Mouse (Mus musculus): Measurements from ENCODE around the gene Grn. TPM values are rescaled to one million over a fixed set of nuclear protein-coding genes. Genes with fewer than 3 reads are reported as not detected.

The Grn gene
- polyA plus RNA-seq (2012; rRNA removed) (120 and 135 TPM in 2 replicates), polyA plus RNA-seq (2014; fragmentation: Nextera tagmentation; extraction: Ambion mirVana) (118 and 133 TPM in 2 replicates)

DNA sequence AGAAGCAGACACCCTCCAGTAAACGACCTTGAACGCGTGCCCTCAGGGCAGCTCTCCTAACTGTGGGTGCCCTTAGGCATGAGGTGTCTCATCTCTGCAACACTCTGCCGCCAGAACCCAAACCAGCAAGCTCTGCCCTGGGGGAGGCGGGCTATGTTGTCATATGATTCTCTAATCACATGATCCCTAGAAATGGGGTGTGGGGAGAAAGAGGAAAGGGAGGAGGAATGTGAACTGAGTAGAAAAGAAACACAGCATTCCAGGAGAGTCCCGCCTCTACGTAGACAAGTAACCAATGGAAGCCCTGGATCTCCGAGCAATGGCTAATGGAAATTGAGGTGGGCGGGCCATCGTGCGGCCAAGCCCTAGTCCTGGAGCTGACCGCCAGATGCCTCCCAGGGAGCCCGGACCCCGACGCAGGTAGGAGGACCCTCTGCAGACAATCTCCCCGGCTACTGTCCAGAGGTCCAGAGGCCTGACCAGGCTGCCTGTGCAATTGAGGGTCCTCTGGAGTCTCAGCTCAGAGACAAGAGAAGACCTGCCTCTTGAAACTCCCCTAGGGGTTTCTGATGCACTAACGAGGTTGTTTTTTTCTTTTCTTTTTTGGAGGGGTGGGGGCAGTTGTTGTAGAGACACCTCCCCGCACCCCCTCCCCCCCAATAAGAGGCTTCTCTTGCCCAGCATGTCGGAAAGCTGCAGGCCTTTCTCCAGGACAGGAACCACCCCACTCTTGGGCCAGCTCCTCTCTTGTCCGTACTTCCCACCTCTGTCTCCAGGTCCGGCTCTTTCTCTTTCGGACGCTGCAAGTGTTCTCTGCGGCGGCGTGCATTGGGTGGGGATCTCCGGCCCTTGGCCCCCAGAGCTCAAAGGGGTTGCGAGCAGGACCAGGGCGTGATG is at the start of gene Grn:
Grn (plus strand) TSS at position 195 of the 897 bp plus-strand sequence.
- H3K27ac ChIP-seq (replicated peaks; ENCODE audit: low read depth, low read length), result peak within 1 kb of the TSS; percentile 67
- no peak for TF ChIP-seq POLR2A (IDR thresholded peaks at IDR 0.05; ENCODE audit: borderline replicate concordance, extremely low read depth, insufficient read depth, insufficient read length)
- peak within 1 kb of the TSS; percentile 63 for H3K4me3 ChIP-seq (replicated peaks; ENCODE audit: low read length)
- peak within 1 kb of the TSS; percentile 86 for H3K4me2 ChIP-seq (replicated peaks; ENCODE audit: low read depth, low read length, severe bottlenecking)
- H3K27me3 ChIP-seq (ENCODE audit: control insufficient read depth, insufficient read depth, low read length), result no peaks in the 10 kb centered on the region
- peak; percentile 95 for ATAC-seq (ENCODE audit: low FRiP score, low read depth)
- H3K9me3 ChIP-seq (ENCODE audit: control insufficient read depth, low read length), result no peaks in the 10 kb centered on the region
- peaks cover 9% of the 10 kb centered on the region for H3K4me1 ChIP-seq (ENCODE audit: control insufficient read depth, insufficient read depth, low read length)
- H3K36me3 ChIP-seq (ENCODE audit: control insufficient read depth, insufficient read depth, low read length), result peaks cover 24% of the 10 kb centered on the region
- peak; percentile 98 for DNase-seq (ENCODE audit: low spot score)
- WGBS, result under 1% methylated on average over 29 of the region's 29 CpGs
- peak within 1 kb of the TSS; percentile 49 for H3K9ac ChIP-seq (ENCODE audit: low read depth, low read length, severe bottlenecking)

DNA sequence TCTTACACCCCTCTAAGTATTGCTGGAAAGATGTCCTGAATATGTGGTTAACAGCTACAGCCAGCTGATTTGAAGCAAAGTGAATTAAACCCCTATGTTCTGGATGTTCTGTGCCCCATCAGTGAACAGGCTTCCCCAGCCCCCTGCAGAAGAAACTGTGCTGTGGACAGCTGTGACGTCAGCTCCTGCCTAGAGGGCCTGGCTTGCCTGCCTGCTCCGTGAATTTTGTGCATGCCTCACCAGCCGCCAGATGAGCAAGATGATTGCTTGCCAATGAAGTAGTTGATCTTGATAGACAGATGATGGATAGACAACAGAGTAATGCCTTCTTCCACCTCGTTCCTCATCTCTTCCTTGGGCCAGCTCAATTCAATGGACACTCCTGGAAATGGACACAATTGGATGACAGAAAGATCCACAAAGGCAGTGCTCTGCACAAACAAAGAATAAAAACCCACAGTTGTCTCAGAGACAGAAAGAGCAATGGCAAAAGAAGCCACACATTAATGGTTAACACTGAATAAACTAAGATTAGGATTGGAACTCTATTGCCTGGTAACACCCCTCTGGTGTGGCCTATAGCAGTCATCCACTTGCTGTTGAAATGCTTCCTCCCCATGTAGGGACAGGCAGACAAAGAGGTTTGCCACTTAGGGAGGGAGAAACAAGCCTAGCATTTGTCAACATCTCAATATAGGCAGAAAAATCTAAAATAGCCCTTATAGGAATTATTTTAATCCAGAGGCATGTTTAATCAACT is 48.6 kb upstream of the Grn start:
- Histone ChIP-seq H3K9ac (ENCODE audit: low read depth, low read length, severe bottlenecking) (no peak overlapping the region), H3K4me3 (replicated peaks; ENCODE audit: low read length) (no peak overlapping the region), H3K27ac (replicated peaks; ENCODE audit: low read depth, low read length) (no peak overlapping the region), H3K27me3 (ENCODE audit: control insufficient read depth, insufficient read depth, low read length) (no peaks in the 10 kb centered on the region), H3K9me3 (ENCODE audit: control insufficient read depth, low read length) (no peaks in the 10 kb centered on the region), H3K4me2 (replicated peaks; ENCODE audit: low read depth, low read length, severe bottlenecking) (no peak overlapping the region), H3K36me3 (ENCODE audit: control insufficient read depth, insufficient read depth, low read length) (no peaks in the 10 kb centered on the region), H3K4me1 (ENCODE audit: control insufficient read depth, insufficient read depth, low read length) (no peaks in the 10 kb centered on the region)
- TF ChIP-seq POLR2A (IDR thresholded peaks at IDR 0.05; ENCODE audit: borderline replicate concordance, extremely low read depth, insufficient read depth, insufficient read length), result no peak
- ATAC-seq (ENCODE audit: low FRiP score, low read depth) (no peak), DNase-seq (ENCODE audit: low spot score) (no peak)
- WGBS, result 44% methylated on average over 4 of the region's 4 CpGs

DNA sequence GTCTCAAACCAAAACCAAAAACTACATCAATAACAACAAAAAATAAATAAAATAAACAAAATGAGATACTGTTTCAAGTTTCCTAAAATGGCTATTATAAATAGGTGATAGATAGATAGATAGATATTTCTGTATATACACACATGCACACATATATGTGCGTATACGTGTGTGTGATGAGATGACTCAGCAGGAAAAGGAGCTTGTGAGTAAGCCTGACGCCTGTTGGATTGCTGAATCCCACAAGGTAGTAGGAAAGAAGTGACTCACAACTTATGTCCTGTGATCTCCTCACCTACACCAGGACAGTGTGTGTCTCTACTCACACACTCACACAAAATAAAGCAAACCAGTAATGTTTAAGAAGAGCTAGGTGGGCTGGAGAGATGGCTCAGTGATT is 47.3 kb upstream of the Grn start:
- Histone ChIP-seq H3K4me1 (ENCODE audit: control insufficient read depth, insufficient read depth, low read length) (no peaks in the 10 kb centered on the region), H3K27me3 (ENCODE audit: control insufficient read depth, insufficient read depth, low read length) (no peaks in the 10 kb centered on the region), H3K27ac (replicated peaks; ENCODE audit: low read depth, low read length) (no peak overlapping the region), H3K9me3 (ENCODE audit: control insufficient read depth, low read length) (no peaks in the 10 kb centered on the region), H3K4me2 (replicated peaks; ENCODE audit: low read depth, low read length, severe bottlenecking) (no peak overlapping the region), H3K4me3 (replicated peaks; ENCODE audit: low read length) (no peak overlapping the region), H3K9ac (ENCODE audit: low read depth, low read length, severe bottlenecking) (no peak overlapping the region), H3K36me3 (ENCODE audit: control insufficient read depth, insufficient read depth, low read length) (no peaks in the 10 kb centered on the region)
- WGBS, result 81% methylated on average over 3 of the region's 3 CpGs
- ATAC-seq (ENCODE audit: low FRiP score, low read depth), result no peak
- TF ChIP-seq POLR2A (IDR thresholded peaks at IDR 0.05; ENCODE audit: borderline replicate concordance, extremely low read depth, insufficient read depth, insufficient read length), result no peak
- no peak for DNase-seq (ENCODE audit: low spot score)

DNA sequence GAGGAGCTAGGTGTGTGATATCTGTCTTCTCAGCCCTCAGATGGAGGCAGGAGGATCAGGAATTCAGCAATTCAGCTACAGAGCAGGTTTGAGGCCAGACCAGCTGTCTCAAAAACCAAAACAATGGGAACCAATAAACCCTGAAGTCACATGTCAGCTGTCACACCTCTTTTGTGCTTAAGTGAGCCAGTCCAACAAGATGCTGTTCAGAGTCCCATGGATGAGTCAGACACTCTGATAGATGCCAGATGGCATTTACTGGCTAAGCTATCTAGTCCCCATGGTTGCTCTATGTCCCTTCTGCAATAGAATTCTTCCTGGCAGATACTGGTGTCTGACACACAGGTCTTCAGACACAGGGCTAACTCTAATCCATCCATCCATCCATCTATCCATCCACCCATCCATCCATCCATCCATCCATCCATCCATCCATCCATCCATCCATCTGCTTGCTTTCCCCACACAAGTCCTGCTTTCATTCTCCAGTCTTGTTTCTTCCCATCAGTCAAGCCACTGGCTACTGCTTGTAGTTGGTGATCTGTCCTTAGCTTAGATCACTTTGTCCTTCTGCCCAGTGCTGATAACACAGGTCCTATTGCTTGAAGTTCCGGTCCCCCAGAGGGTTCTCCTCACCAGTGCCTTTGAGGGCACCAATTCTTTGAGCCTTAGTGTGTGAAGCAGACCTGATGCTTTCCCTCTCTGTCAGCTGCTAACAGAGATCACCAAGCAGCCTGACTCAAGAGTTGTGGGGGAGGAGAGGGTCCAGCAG is 46.6 kb upstream of the Grn start:
- H3K4me1 ChIP-seq (ENCODE audit: control insufficient read depth, insufficient read depth, low read length), result no peaks in the 10 kb centered on the region
- H3K36me3 ChIP-seq (ENCODE audit: control insufficient read depth, insufficient read depth, low read length), result no peaks in the 10 kb centered on the region
- H3K4me2 ChIP-seq (replicated peaks; ENCODE audit: low read depth, low read length, severe bottlenecking), result no peak overlapping the region
- H3K9ac ChIP-seq (ENCODE audit: low read depth, low read length, severe bottlenecking), result no peak overlapping the region
- H3K4me3 ChIP-seq (replicated peaks; ENCODE audit: low read length), result no peak overlapping the region
- WGBS, result 79% methylated on average over 1 of the region's 1 CpGs
- TF ChIP-seq POLR2A (IDR thresholded peaks at IDR 0.05; ENCODE audit: borderline replicate concordance, extremely low read depth, insufficient read depth, insufficient read length), result no peak
- H3K27me3 ChIP-seq (ENCODE audit: control insufficient read depth, insufficient read depth, low read length), result no peaks in the 10 kb centered on the region
- DNase-seq (ENCODE audit: low spot score) (no peak), ATAC-seq (ENCODE audit: low FRiP score, low read depth) (no peak)
- no peaks in the 10 kb centered on the region for H3K9me3 ChIP-seq (ENCODE audit: control insufficient read depth, low read length)
- no peak overlapping the region for H3K27ac ChIP-seq (replicated peaks; ENCODE audit: low read depth, low read length)

DNA sequence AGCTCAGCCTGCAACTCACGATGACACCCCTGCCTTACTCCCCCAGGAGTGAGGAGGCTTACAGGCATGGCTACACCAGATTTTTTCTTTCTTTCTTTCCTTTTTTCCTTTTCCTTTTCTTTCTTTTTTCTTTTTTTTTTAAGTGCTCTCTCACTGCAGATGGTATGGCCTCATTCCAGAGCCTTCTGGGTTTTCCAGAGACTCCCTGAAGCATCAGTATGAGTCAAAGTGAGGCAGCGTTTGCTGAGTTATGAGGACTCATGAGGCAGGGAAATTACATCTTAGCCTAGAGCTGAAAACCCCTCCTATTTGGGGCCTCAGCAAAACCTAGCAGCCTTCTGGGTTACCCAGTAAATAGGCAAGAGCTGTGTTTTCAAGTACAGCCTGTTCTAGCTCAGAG is 45.7 kb upstream of the Grn start:
- Histone ChIP-seq H3K36me3 (ENCODE audit: control insufficient read depth, insufficient read depth, low read length) (no peaks in the 10 kb centered on the region), H3K9ac (ENCODE audit: low read depth, low read length, severe bottlenecking) (no peak overlapping the region), H3K27me3 (ENCODE audit: control insufficient read depth, insufficient read depth, low read length) (no peaks in the 10 kb centered on the region), H3K9me3 (ENCODE audit: control insufficient read depth, low read length) (no peaks in the 10 kb centered on the region), H3K4me1 (ENCODE audit: control insufficient read depth, insufficient read depth, low read length) (no peaks in the 10 kb centered on the region), H3K4me2 (replicated peaks; ENCODE audit: low read depth, low read length, severe bottlenecking) (no peak overlapping the region), H3K27ac (replicated peaks; ENCODE audit: low read depth, low read length) (no peak overlapping the region), H3K4me3 (replicated peaks; ENCODE audit: low read length) (no peak overlapping the region)
- no peak for TF ChIP-seq POLR2A (IDR thresholded peaks at IDR 0.05; ENCODE audit: borderline replicate concordance, extremely low read depth, insufficient read depth, insufficient read length)
- ATAC-seq (ENCODE audit: low FRiP score, low read depth) (no peak), DNase-seq (ENCODE audit: low spot score) (no peak)
- 45% methylated on average over 2 of the region's 2 CpGs for whole genome bisulfite sequencing
